Mouse (Mus musculus) macrophage (primary cell): Measurements from ENCODE around the gene Mapkapk3. TPM values are rescaled to one million over a fixed set of nuclear protein-coding genes. Genes with fewer than 3 reads are reported as not detected.

ENCODE experiments used
- H3K27ac ChIP-seq: fragments of 350-480 bp; formaldehyde crosslinking; 2 replicates; pipeline ENCODE4 v1.9.0; 2021
- H3K36me3 ChIP-seq: fragments of 350-480 bp; formaldehyde crosslinking; 2 replicates; pipeline ENCODE4 v1.9.0; 2021; ENCODE audit errors: inconsistent target
- H3K4me3 ChIP-seq: fragments of 350-480 bp; formaldehyde crosslinking; 2 replicates; pipeline ENCODE4 v1.9.0; 2021; ENCODE audit errors: inconsistent target
- H3K79me2 ChIP-seq: fragments of 350-480 bp; formaldehyde crosslinking; 2 replicates; pipeline ENCODE4 v1.9.0; 2021; ENCODE audit errors: inconsistent target
- WGBS: methylation state at CpG from one replicate; pipeline ENCODE4 v1.1.7; 2026; ENCODE audit warnings: inconsistent platforms; ENCODE audit not compliant: missing documents; 5-methylcytosine and 5-hydroxymethylcytosine counted together
- polyA plus RNA-seq: library from polyadenylated mRNA; stranded (reverse); fragments of 250-400 nt; gene quantifications from 3 replicates; pipeline ENCODE4 v1.2.4, GENCODE M21; 2018; ENCODE audit warnings: inconsistent platforms
- total RNA-seq, 78 experiments: library from RNA; depleted of rRNA; stranded (reverse); fragments of 250-400 nt; gene quantifications; 1 replicate in 9 of 78; 2 replicates in 24 of 78; 3 replicates in 43 of 78; 4 replicates in 2 of 78; pipeline ENCODE4 v1.2.4; 2018; ENCODE audit warnings: inconsistent platforms in 56 of 78

The Mapkapk3 gene
- total RNA-seq (2018; cell fraction: chromatin; rRNA removed), result 100 to 1,000 TPM in 25 of 26 experiments, 10 to 100 TPM in 1; 97.6 to 393 (median 163) TPM
- 10 to 100 TPM; 38.9 to 83.3 (median 53.5) TPM for total RNA-seq (2018; cell fraction: cytosol; rRNA removed)
- 100 to 1,000 TPM in 14 of 26 experiments, 10 to 100 TPM in 12; 53.9 to 268 (median 112) TPM for total RNA-seq (2018; cell fraction: nucleus; rRNA removed)
- 25.7 to 58.4 TPM (median 48.9 TPM) in 3 replicates for polyA plus RNA-seq

DNA sequence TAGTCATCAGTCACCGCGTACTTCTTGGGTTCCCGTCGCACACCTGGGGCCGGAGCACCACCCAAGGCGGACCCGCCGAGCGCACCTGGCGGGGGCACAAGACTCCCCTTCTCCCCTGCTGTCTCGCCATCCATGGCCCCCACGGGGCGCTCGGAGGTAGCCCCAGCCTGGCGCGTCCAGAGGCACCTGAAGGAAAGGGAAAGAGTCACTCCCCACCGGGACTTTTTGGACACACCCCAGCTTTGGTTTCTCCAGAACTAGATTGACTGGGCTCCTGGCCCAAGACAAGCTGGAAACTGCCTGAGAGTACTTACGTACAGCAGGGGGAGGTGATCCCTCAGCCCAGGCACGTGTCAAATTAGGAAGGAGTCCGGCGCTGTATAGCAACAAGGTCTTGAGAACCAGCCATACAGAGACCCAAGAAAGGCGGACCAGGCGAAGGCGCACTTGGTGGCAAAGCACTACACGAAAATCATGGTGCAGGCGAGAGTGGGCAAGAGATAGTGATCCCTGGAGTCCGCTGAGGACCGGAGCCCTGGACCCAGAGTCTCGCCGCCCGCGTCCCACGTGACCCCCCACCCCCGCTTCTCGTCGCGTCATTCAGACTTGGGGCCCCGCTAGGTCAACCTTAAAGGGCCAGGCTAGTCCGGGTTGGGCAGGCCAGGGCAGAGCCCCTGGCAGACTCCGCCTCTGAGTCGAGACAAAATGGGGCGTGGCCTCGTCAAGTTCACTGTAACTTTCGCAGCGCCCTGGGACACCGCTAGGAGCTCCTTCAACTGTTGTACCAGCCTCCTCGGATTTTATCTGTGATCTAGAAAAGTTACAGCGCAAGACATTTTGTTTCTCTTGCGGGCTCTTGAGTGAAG lies at the start of gene Mapkapk3:
TSS of gene Mapkapk3 (minus strand) at position 667 of the 866 bp plus-strand sequence.
- Histone ChIP-seq H3K36me3 (no peaks in the 10 kb centered on the region), H3K4me3 (peak within 1 kb of the TSS; percentile 94), H3K27ac (peak within 1 kb of the TSS; percentile 88), H3K79me2 (peaks cover 47% of the 10 kb centered on the region)
- under 1% methylated on average over 49 of the region's 49 CpGs for WGBS

DNA sequence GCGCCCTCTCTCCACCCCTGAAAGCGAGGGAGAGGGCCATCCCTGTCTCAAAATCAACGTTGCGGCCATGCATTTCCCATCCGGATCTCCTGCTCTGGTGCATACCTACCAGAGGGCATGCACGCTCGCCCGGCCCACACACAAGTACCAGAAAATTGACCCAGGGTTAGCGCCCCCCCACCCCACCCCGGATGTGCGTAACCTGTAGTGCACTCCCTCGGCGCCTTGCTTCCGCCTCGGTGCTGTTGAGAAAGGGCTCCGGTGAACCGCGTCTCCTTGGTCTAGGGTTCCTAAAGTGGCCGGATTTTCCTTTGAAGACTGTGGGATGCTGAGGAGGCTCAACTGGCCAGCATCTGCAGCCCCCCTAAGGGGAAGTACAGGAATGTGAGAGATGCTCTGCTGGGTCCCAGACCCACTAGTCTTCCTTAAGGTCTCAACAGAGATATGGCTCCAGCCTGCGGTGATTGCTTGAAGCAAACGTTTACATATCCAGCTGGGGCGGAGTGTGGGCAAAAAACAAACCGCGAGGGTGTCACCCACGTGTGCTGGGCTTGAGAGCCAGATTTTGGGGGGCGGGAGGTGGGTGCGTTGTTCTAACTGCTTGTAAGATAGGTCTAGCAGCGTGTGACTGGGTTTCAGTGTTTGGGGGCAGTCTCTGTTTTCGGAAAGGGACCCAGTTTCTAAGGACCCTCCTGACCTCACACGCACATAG lies 48.7 kb upstream of the Mapkapk3 start, which contains the start of gene Hemk1:
TSS of gene Hemk1 (minus strand) at position 179 of the 712 bp plus-strand sequence.
- no peaks in the 10 kb centered on the region for H3K36me3 ChIP-seq
- H3K4me3 ChIP-seq, result peak within 1 kb of the TSS; percentile 75
- H3K27ac ChIP-seq, result peak within 1 kb of the TSS; percentile 38
- H3K79me2 ChIP-seq, result no peaks in the 10 kb centered on the region
- 5% methylated on average over 29 of the region's 30 CpGs for WGBS

DNA sequence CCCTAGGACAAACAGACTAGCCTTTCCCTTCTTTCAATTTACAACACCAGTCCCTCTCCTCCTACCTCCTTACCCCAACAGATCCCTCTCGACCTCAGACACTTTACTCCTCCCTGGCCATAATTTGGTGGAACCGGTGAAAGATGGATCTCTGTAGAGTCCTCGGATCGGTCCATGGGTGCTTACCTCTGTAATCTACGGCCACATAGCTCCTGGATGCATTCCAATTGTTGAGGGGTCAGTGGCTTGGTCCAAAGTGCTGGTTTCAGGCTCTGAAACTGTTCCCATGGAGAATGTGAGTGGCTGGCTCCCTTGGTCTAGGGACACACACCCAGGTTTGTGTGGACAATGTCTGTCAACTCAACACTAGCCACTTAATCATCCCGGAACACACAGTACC lies 46.7 kb upstream of the Mapkapk3 start:
- H3K27ac ChIP-seq, result no peak overlapping the region
- WGBS, result 93% methylated on average over 6 of the region's 6 CpGs
- no peaks in the 10 kb centered on the region for H3K79me2 ChIP-seq
- no peaks in the 10 kb centered on the region for H3K36me3 ChIP-seq
- H3K4me3 ChIP-seq, result no peak overlapping the region

DNA sequence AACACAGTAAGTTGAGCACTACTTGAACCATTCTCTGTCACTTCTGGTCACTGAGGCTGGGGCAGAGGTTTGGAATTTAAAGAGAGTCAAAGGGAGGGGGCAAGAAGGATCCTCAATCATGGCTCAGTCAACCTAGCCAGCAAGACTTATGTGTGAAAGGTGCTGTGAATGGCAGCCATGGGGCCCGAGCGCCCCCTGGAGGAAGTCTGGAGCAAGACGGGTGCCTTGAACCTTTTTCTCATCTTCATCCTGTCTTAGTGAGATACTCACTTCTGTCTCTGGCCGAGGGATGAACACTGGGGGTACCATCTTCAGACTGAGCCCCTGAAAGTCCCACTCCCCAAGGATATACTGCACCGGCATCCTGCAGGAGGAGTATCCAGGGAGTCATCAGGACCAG lies 46.2 kb upstream of the Mapkapk3 start:
- WGBS, result 7% methylated on average over 5 of the region's 5 CpGs

DNA sequence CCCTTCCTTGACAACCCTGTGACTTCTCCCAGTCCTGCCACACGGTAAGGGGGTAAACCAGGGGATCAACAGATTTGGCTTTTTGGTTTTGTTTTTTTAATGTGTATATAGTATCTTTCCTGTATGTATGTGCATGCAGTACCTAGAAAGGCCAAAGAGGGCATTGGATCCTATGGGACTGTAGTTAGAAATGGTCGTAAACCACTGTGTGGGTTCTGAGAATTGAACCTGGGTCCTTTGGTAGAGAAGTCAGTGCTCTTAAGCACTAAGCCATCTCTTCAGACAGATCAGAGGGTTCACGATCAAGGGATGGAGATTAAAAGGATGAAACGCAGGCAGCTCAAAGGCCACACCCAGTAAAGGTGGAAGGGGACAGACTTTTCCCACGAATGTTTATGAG lies 45.4 kb upstream of the Mapkapk3 start:
- Histone ChIP-seq H3K4me3 (no peak overlapping the region), H3K36me3 (no peaks in the 10 kb centered on the region), H3K79me2 (no peaks in the 10 kb centered on the region), H3K27ac (no peak overlapping the region)
- 93% methylated on average over 5 of the region's 5 CpGs for WGBS

More for the DNA sequence above, 46.2 kb upstream of the Mapkapk3 start:
- H3K79me2 ChIP-seq, result no peaks in the 10 kb centered on the region
- H3K36me3 ChIP-seq, result no peaks in the 10 kb centered on the region
- H3K4me3 ChIP-seq, result no peak overlapping the region
- H3K27ac ChIP-seq, result no peak overlapping the region

DNA sequence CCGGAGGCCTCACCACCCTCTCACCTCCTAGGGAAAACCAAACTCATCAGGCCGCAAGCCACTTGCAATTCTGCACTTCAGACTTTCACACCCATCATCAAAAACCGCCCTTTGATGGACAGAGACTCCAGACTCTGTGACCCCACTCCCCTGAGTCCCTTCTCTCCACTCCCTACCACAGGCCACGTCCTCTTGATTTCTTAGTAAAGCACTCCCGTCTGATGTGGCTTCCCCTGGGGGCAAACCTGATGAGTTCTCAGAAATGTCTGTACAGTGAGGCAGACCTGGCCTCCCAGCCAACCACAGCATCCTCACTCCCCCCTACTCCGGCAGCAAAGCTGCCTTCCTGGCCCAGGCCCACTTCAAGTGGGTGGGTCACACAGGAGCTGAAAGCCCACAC lies 44.7 kb upstream of the Mapkapk3 start:
- Histone ChIP-seq H3K27ac (no peak overlapping the region), H3K4me3 (no peak overlapping the region), H3K36me3 (no peaks in the 10 kb centered on the region), H3K79me2 (no peaks in the 10 kb centered on the region)
- 87% methylated on average over 6 of the region's 6 CpGs for WGBS

DNA sequence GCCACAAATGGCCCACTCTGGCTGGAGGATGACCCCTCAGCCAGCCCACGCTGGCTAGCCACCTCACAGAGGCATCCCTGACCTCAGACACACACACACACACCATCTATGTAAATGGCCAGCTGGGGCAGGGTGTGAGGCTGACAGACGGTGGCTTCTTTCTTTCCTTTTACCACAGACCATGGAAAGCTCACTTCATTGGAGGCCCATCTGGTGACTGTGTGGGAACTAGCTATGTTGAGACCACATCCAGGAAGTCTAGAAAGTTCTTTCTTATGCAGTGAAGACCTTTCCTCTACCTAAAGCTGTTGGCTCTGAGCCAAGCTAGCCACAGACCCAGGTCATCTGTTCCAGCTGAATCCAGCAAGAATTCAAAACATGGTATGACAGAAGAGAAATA lies 44.0 kb upstream of the Mapkapk3 start:
- no peaks in the 10 kb centered on the region for H3K79me2 ChIP-seq
- H3K4me3 ChIP-seq, result no peak overlapping the region
- H3K36me3 ChIP-seq, result no peaks in the 10 kb centered on the region
- H3K27ac ChIP-seq, result no peak overlapping the region
- 69% methylated on average over 1 of the region's 2 CpGs for WGBS

DNA sequence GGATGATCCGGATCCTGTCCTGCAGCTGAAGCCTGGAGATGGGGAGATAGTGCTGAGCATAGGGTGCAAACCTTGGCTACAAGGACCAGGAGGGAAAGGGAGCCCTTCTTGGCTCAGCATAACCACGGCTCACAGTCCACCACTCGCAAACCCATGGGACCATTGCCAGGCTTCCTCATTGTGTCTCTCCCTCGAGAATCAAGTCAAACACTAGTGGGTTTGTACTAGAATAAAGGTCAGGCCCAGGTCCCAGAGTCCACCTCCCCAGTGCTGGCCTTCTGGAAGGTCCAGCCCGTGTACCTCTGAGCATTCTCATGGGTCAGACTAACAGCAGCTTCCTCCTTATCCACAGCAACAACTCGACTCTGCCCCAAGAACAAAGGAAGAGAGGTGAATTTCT lies 41.1 kb upstream of the Mapkapk3 start:
- Histone ChIP-seq H3K79me2 (no peaks in the 10 kb centered on the region), H3K36me3 (no peaks in the 10 kb centered on the region), H3K27ac (no peak overlapping the region), H3K4me3 (no peak overlapping the region)
- 67% methylated on average over 6 of the region's 6 CpGs for WGBS

DNA sequence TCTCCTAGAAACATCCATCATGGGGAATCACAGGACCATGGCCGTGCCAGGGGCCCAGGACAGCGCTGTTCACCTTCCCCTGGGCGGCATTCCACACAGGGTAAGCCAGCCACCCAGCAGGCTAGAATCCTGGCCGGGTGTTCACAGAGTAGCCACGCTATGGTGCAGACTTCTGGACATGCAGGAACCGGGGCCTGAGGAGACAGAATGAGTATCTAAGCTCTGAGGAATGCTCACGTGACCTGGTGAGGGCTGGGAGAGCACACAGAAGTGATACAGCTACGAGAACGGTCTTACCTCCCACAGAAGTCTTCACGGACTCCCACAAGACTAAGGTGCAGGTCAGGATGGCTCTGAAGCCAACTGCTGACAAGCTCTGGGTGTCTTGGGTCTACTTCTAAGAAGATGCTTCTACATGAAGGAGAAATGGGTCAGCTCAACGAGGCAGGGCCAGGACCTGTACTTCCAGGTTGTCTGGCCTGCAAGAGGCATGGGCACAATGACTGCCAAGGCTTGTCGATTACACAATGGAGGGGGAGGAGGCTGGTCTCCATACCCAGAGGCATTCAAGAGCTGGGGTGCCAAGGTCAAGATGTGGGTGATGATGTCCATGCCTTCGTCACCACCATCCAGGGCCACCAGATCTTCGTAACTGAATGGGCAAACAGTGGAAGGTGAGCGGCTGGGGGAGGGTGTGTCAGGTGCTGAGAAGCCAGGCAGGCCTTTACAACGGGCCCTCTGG lies 38.4 kb upstream of the Mapkapk3 start:
- WGBS, result 93% methylated on average over 15 of the region's 16 CpGs
- no peak overlapping the region for H3K4me3 ChIP-seq

DNA sequence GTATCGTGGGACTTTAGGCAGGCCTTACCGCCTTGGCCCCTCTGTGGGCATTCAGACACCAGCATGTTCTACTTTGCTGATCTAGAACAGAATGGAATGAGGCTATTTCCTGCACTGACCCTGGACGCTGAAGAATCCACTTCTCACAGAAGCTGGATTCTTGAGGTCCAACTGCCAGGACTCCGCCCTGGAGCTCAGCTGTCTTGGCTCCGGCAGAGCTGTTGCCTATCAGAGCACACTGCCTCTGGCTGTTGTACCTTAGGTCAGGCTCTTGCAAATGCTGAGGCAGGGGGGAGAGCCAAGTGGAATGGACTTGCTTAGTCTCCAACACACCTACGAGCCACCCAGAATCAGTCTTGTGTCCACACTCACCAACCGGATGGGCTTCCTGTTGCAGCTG lies 36.2 kb upstream of the Mapkapk3 start:
- Histone ChIP-seq H3K79me2 (no peaks in the 10 kb centered on the region), H3K4me3 (no peak overlapping the region), H3K27ac (no peak overlapping the region), H3K36me3 (no peaks in the 10 kb centered on the region)
- WGBS, result 86% methylated on average over 7 of the region's 7 CpGs

More for the DNA sequence above, 38.4 kb upstream of the Mapkapk3 start:
- Histone ChIP-seq H3K79me2 (no peaks in the 10 kb centered on the region), H3K36me3 (no peaks in the 10 kb centered on the region), H3K27ac (no peak overlapping the region)

DNA sequence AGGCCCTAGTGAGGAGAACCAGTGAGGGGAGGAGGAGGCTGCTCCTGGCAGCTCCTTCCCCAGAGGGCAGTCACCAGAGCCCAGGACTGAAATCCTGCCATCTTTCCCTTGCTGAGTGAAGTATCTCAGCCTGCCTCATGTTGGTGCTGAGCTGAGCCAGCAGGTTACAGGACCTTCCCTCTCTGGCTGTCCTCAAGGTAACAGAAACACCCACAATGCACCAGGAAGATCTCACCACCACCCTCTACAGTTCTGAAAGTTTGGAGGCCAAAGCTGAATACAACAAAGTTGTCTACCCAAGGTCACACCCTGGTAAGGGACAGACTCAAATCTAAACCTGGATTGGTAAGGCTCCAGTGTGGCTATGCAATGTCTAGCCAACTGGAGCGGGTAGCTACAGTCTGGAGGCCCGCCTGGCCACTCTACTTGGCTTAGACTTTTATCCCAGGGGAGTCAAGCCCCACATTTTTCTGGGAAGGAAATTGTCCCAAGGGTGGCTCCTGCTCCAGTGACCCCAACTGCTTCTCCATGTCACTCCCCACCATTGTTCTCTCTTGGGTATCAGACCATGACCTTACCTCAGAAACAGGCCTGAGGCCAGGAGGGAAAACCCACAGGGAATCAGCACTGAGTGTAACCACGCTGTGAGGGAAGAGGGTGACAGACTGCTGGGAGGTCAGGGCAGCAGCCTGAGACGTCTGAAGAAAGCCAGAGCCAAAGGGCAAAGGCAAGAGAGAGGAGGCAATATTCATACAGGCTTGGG lies 35.3 kb upstream of the Mapkapk3 start:
- Histone ChIP-seq H3K4me3 (no peak overlapping the region), H3K27ac (no peak overlapping the region), H3K79me2 (no peaks in the 10 kb centered on the region), H3K36me3 (no peaks in the 10 kb centered on the region)
- 76% methylated on average over 4 of the region's 4 CpGs for WGBS

DNA sequence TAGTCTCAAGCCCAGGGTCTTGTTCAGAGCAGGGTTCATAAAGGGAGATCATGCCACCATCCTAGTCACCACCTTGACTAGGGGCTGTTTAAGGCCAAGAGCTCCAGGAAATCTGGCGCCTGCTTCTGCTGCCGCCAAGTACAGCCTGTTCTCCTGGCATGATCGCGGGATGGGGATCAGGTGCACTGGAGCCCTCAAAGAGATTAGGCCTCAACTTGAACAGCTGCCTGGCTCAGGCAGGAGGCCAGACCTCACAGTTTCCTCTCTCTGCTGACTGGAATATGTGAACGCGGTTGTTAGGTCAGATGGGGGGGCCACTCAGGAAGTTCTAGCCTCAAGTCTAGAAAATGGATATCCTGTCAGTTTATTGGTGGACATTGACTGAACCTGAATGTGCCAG lies 33.9 kb upstream of the Mapkapk3 start:
- Histone ChIP-seq H3K27ac (no peak overlapping the region), H3K79me2 (no peaks in the 10 kb centered on the region), H3K36me3 (no peaks in the 10 kb centered on the region), H3K4me3 (no peak overlapping the region)
- 25% methylated on average over 6 of the region's 6 CpGs for WGBS

DNA sequence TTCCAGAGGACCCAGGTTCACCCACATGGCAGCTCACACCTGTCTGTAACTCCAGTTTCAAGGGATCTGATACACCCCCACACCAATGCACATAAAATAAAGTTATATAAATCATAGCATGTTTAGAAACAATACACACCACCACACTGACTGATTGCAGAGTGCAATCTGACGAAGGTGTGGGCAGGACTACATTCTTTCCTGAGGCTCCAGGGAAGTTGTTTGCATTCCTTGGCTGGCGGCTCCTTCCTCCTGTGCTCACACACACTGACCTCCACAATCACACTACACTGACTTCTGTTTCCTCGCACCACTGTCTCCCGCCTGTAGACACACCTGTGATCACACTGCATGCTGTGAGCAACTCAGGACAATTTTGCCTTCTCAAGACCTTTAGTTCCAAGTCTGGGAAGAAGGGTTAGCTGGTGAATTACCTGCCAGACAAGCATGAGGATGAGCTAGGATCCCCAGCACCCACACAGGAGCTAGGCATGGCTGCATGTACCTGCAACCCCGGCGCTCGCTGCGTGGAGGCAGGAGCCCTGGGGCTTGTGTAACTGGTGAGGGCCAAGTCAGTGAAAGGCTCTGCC lies 32.9 kb upstream of the Mapkapk3 start:
- no peaks in the 10 kb centered on the region for H3K79me2 ChIP-seq
- H3K36me3 ChIP-seq, result no peaks in the 10 kb centered on the region
- H3K27ac ChIP-seq, result no peak overlapping the region
- H3K4me3 ChIP-seq, result no peak overlapping the region
- 91% methylated on average over 8 of the region's 8 CpGs for WGBS
